Comparison of ENCODE assay signal across 22 mouse cellular contexts in genomic region chr13:56358827-56359226, GRCm38 (mm10).
DNase-seq lines count a peak whose midpoint lies in the region; ATAC-seq and TF ChIP-seq lines count a peak whose summit lies in the region.
"Had no signal": no experiment of that assay in that cellular context is flagged by ENCODE, and none has a peak within 500 bp of the region (broad histone marks: within the 10 kb centered on the region; RNA-seq: fewer than 3 reads in every experiment).

No protein-coding gene starts in this region.

- H3K4me2 ChIP-seq in kidney, embryonic 16.5 days (replicated peaks; ENCODE audit: low read depth, low read length): no peak overlapping the region
- H3K4me2 ChIP-seq in lung, embryonic 14.5 days: no peak overlapping the region
- no peak overlapping the region for H3K4me2 ChIP-seq in embryonic facial prominence, embryonic 14.5 days (ENCODE audit: low read depth, low read length)
- no peak overlapping the region for H3K4me2 ChIP-seq in limb, embryonic 14.5 days (replicated peaks; ENCODE audit: low read depth, low read length, severe bottlenecking)
- H3K4me2 ChIP-seq: heart, embryonic 12.5 days; liver, embryonic 11.5 days; midbrain, embryonic 11.5 days had no signal

- no peaks in the 10 kb centered on the region for H3K36me3 ChIP-seq in kidney, embryonic 16.5 days (ENCODE audit: insufficient read depth, low read length)
- H3K36me3 ChIP-seq in lung, embryonic 14.5 days (ENCODE audit: insufficient read depth): no peaks in the 10 kb centered on the region
- no peaks in the 10 kb centered on the region for H3K36me3 ChIP-seq in embryonic facial prominence, embryonic 14.5 days (ENCODE audit: control insufficient read depth, insufficient read depth, low read length)
- H3K36me3 ChIP-seq in limb, embryonic 14.5 days (ENCODE audit: control insufficient read depth, insufficient read depth, low read length): no peaks in the 10 kb centered on the region
- H3K36me3 ChIP-seq: G1E; heart, embryonic 12.5 days; hindbrain, embryonic 10.5 days had no signal

- TF ChIP-seq CTCF in lung, embryonic 14.5 days (IDR thresholded peaks at IDR 0.05; ENCODE audit: low read depth): peak; percentile 16; the same call in 1 of the 2 replicates
- TF ChIP-seq CTCF in lung, adult 2 months (IDR thresholded peaks at IDR 0.05; ENCODE audit: insufficient read depth, low read length): no peak

- H3K4me1 ChIP-seq in kidney, embryonic 16.5 days (ENCODE audit: insufficient read depth, low read length): no peaks in the 10 kb centered on the region
- H3K4me1 ChIP-seq in lung, embryonic 14.5 days (ENCODE audit: insufficient read depth): no peaks in the 10 kb centered on the region
- no peaks in the 10 kb centered on the region for H3K4me1 ChIP-seq in lung, adult 2 months (ENCODE audit: control insufficient read depth, insufficient read depth, low read length)
- H3K4me1 ChIP-seq in embryonic facial prominence, embryonic 14.5 days (ENCODE audit: control insufficient read depth, insufficient read depth, low read length): peaks cover 13% of the 10 kb centered on the region; the same call in 1 of the 2 replicates
- H3K4me1 ChIP-seq in limb, embryonic 14.5 days (ENCODE audit: control insufficient read depth, insufficient read depth, low read length): peaks cover 19% of the 10 kb centered on the region
- H3K4me1 ChIP-seq: heart, embryonic 12.5 days; hindbrain, embryonic 10.5 days had no signal

- no peak overlapping the region for H3K9ac ChIP-seq in kidney, embryonic 16.5 days (replicated peaks; ENCODE audit: low read length)
- no peak overlapping the region for H3K9ac ChIP-seq in lung, embryonic 14.5 days
- no peak overlapping the region for H3K9ac ChIP-seq in embryonic facial prominence, embryonic 14.5 days (ENCODE audit: low read depth, low read length)
- H3K9ac ChIP-seq in limb, embryonic 14.5 days (ENCODE audit: low read depth, low read length, severe bottlenecking): no peak overlapping the region
- H3K9ac ChIP-seq: heart, embryonic 12.5 days; liver, postnatal 0 days had no signal

- DNase-seq in kidney, postnatal 14 days: no peak
- peak; percentile 50 for DNase-seq in lung, embryonic 14.5 days
- DNase-seq in lung, adult 2 months: no peak
- DNase-seq in embryonic facial prominence, embryonic 14.5 days (ENCODE audit: low spot score): no peak
- no peak for DNase-seq in limb, embryonic 14.5 days (ENCODE audit: low spot score)
- DNase-seq in gastrocnemius, adult 18-20 months (ENCODE audit: low spot score): no peak
- DNase-seq: adrenal gland, adult 2 months; cerebellum, adult 11 months; cerebellum, adult 9-11 months; gastrocnemius, postnatal 14 days; heart, postnatal 10 days; liver, postnatal 0 days had no signal

- no peaks in the 10 kb centered on the region for H3K9me3 ChIP-seq in kidney, embryonic 16.5 days (ENCODE audit: low read length)
- H3K9me3 ChIP-seq in lung, embryonic 14.5 days (ENCODE audit: low read depth, low read length): no peaks in the 10 kb centered on the region
- H3K9me3 ChIP-seq in embryonic facial prominence, embryonic 14.5 days (ENCODE audit: control insufficient read depth, low read length): no peaks in the 10 kb centered on the region
- H3K9me3 ChIP-seq in limb, embryonic 14.5 days (ENCODE audit: control insufficient read depth, low read length): no peaks in the 10 kb centered on the region
- H3K9me3 ChIP-seq: heart, embryonic 12.5 days; hindbrain, embryonic 10.5 days had no signal

- 0 out of 2 replicates have a peak, but pooled peaks have one; percentile 51 for ATAC-seq in kidney, embryonic 16.5 days (ENCODE audit: low FRiP score, low TSS enrichment)
- ATAC-seq in lung, embryonic 14.5 days (ENCODE audit: insufficient read depth): peak; percentile 35; the same call in 1 of the 2 replicates
- no peak for ATAC-seq in embryonic facial prominence, embryonic 14.5 days (ENCODE audit: low read depth)
- no peak for ATAC-seq in limb, embryonic 14.5 days (ENCODE audit: low FRiP score, low read depth)
- ATAC-seq: forebrain, embryonic 14.5 days; hindbrain, embryonic 16.5 days; intestine, embryonic 16.5 days; liver, postnatal 0 days; Patski had no signal

- 44% methylated on average over 7 of the region's 7 CpGs for WGBS in kidney, embryonic 16.5 days
- 37% methylated on average over 7 of the region's 7 CpGs for WGBS in lung, embryonic 14.5 days
- WGBS in lung, adult 2 months: 33% methylated on average over 7 of the region's 7 CpGs
- WGBS in embryonic facial prominence, embryonic 14.5 days: 28% methylated on average over 7 of the region's 7 CpGs
- 39% methylated on average over 7 of the region's 7 CpGs for WGBS in limb, embryonic 14.5 days

- H3K27ac ChIP-seq in kidney, embryonic 16.5 days (ENCODE audit: low read length): no peak overlapping the region
- H3K27ac ChIP-seq in lung, embryonic 14.5 days (ENCODE audit: low read depth): no peak overlapping the region
- H3K27ac ChIP-seq in embryonic facial prominence, embryonic 14.5 days (replicated peaks; ENCODE audit: low read depth, low read length): peak overlapping the region; percentile 80
- peak overlapping the region; percentile 78 for H3K27ac ChIP-seq in limb, embryonic 14.5 days (replicated peaks; ENCODE audit: low read depth, low read length)
- H3K27ac ChIP-seq: hindbrain, embryonic 10.5 days had no signal

- H3K4me3 ChIP-seq in kidney, embryonic 16.5 days (ENCODE audit: low read length): no peak overlapping the region
- no peak overlapping the region for H3K4me3 ChIP-seq in lung, embryonic 14.5 days (ENCODE audit: low read depth, low read length)
- no peak overlapping the region for H3K4me3 ChIP-seq in lung, adult 2 months (replicated peaks; ENCODE audit: extremely low read depth, low read depth, low read length)
- no peak overlapping the region for H3K4me3 ChIP-seq in embryonic facial prominence, embryonic 14.5 days (ENCODE audit: low read depth, low read length)
- no peak overlapping the region for H3K4me3 ChIP-seq in limb, embryonic 14.5 days (replicated peaks; ENCODE audit: low read length)
- H3K4me3 ChIP-seq: heart, embryonic 12.5 days; hindbrain, embryonic 10.5 days had no signal

- TF ChIP-seq POLR2A in lung, adult 2 months (IDR thresholded peaks at IDR 0.05; ENCODE audit: borderline replicate concordance, extremely low read depth, low read depth, low read length): no peak
- no peak for TF ChIP-seq POLR2A in limb, embryonic 14.5 days (IDR thresholded peaks at IDR 0.05; ENCODE audit: borderline replicate concordance, extremely low read depth, insufficient read depth, insufficient read length)

- H3K27me3 ChIP-seq in kidney, embryonic 16.5 days (ENCODE audit: insufficient read depth, low read length): no peaks in the 10 kb centered on the region
- H3K27me3 ChIP-seq in lung, embryonic 14.5 days (ENCODE audit: insufficient read depth, low read length): no peaks in the 10 kb centered on the region
- no peaks in the 10 kb centered on the region for H3K27me3 ChIP-seq in embryonic facial prominence, embryonic 14.5 days (replicated peaks; ENCODE audit: control insufficient read depth, insufficient read depth, low read length)
- no peaks in the 10 kb centered on the region for H3K27me3 ChIP-seq in limb, embryonic 14.5 days (ENCODE audit: control insufficient read depth, insufficient read depth, low read length)
- H3K27me3 ChIP-seq: Patski had no signal

Comparison
In these comparisons a context has a peak if more than half of its experiments do, and no peak if none do; other contexts are left out.
1. ATAC-seq: peak in kidney, embryonic 16.5 days (single experiment) and lung, embryonic 14.5 days (single experiment); none in embryonic facial prominence, embryonic 14.5 days (single experiment) and limb, embryonic 14.5 days (single experiment).
2. H3K27ac ChIP-seq: peak in embryonic facial prominence, embryonic 14.5 days (single experiment) and limb, embryonic 14.5 days (single experiment); none in kidney, embryonic 16.5 days (single experiment) and lung, embryonic 14.5 days (single experiment).